Mouse (Mus musculus) hindbrain, embryonic 12.5 days (tissue): ENCODE measurements at regions not wholly inside any gene's neighbourhood (a gene's known extent, or its start where the extent isn't known, plus 50 kb on each side); places are given as distances from the start of the nearest gene placed in this dataset.

Experiments
- ATAC-seq: fragments of 200-750 bp; cut with Nextera tagmentation; 2 replicates; pipeline ENCODE4 v1.8.0; 2017; ENCODE audit warnings: moderate TSS enrichment; ENCODE audit not compliant: low FRiP score
- H3K27ac ChIP-seq: fragments of 300-500 bp; sonication (generic); 2 replicates; pipeline ENCODE4 v1.5.1; 2016; ENCODE audit warnings: mild to moderate bottlenecking
- H3K27me3 ChIP-seq: fragments of 300-500 bp; sonication (generic); 2 replicates; pipeline ENCODE4 v1.6.1; 2016; ENCODE audit warnings: mild to moderate bottlenecking
- H3K36me3 ChIP-seq: fragments of 300-500 bp; sonication (generic); 2 replicates; pipeline ENCODE4 v1.6.1; 2016; ENCODE audit warnings: mild to moderate bottlenecking
- H3K4me1 ChIP-seq: fragments of 300-500 bp; sonication (generic); 2 replicates; pipeline ENCODE4 v1.6.1; 2016
- H3K4me2 ChIP-seq: fragments of 300-500 bp; sonication (generic); replicated peaks from 2 replicates; pipeline ENCODE4 v1.6.1; 2016; ENCODE audit warnings: mild to moderate bottlenecking
- H3K4me3 ChIP-seq: fragments of 300-500 bp; sonication (generic); 2 replicates; pipeline ENCODE4 v1.5.1; 2016; ENCODE audit warnings: mild to moderate bottlenecking
- H3K9ac ChIP-seq: fragments of 300-500 bp; sonication (generic); 2 replicates; pipeline ENCODE4 v1.6.1; 2016; ENCODE audit warnings: mild to moderate bottlenecking, moderate library complexity
- H3K9me3 ChIP-seq: fragments of 300-500 bp; sonication (generic); replicated peaks from 2 replicates; pipeline ENCODE4 v1.6.1; 2016; ENCODE audit warnings: mild to moderate bottlenecking
- WGBS: fragments of 180-500 bp; shearing (Covaris S2); methylation state at CpG from one replicate; pipeline ENCODE4 v1.1.7; 2016; 5-methylcytosine and 5-hydroxymethylcytosine counted together

GRCm38 (mm10) chr17:83102675-83103412 is 112.2 kb upstream of the Pkdcc start:
- 71% methylated on average over 6 of the region's 6 CpGs for WGBS
- no peak overlapping the region for H3K9ac ChIP-seq
- H3K4me3 ChIP-seq = no peak overlapping the region
- H3K27me3 ChIP-seq = 0 out of 2 replicates have a peak, but pooled peaks cover 4% of the 10 kb centered on the region
- H3K4me2 ChIP-seq = no peak overlapping the region
- H3K9me3 ChIP-seq = no peaks in the 10 kb centered on the region
- no peaks in the 10 kb centered on the region for H3K36me3 ChIP-seq
- 0 out of 2 replicates have a peak, but pooled peaks cover 6% of the 10 kb centered on the region for H3K4me1 ChIP-seq
- no peak for ATAC-seq
- no peak overlapping the region for H3K27ac ChIP-seq

DNA sequence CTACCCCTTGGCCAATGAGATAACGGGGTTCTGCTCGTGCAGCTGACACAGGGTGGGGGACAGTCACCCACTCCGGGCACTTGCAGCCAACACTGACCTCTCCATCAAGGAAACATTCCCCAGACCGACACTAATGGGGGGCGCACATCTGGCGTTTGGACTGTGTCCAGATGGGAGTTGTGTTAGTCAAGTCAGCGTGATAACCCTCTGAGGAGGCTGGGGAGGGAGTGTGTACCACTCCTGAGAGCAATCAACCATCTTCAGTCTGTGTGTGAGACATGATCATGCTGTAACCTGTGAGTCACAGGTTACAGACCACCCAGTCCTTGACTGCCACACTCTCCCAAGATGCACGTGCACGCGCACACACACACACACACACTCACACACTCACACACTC is 106.9 kb upstream of the Pkdcc start:
- H3K9ac ChIP-seq = no peak overlapping the region
- no peak for ATAC-seq
- H3K27me3 ChIP-seq = no peaks in the 10 kb centered on the region
- H3K9me3 ChIP-seq = no peaks in the 10 kb centered on the region
- WGBS = 69% methylated on average over 10 of the region's 10 CpGs
- H3K4me2 ChIP-seq = no peak overlapping the region
- no peak overlapping the region for H3K4me3 ChIP-seq
- H3K27ac ChIP-seq = no peak overlapping the region
- 0 out of 2 replicates have a peak, but pooled peaks cover 3% of the 10 kb centered on the region for H3K4me1 ChIP-seq
- H3K36me3 ChIP-seq = no peaks in the 10 kb centered on the region

GRCm38 (mm10) chr17:83109792-83110440 is 105.2 kb upstream of the Pkdcc start:
- Histone ChIP-seq H3K9me3 (no peaks in the 10 kb centered on the region), H3K27me3 (no peaks in the 10 kb centered on the region), H3K27ac (no peak overlapping the region), H3K36me3 (no peaks in the 10 kb centered on the region), H3K9ac (no peak overlapping the region), H3K4me2 (no peak overlapping the region), H3K4me1 (peaks cover 11% of the 10 kb centered on the region), H3K4me3 (no peak overlapping the region)
- no peak for ATAC-seq
- WGBS = 58% methylated on average over 10 of the region's 10 CpGs

- no peak for ATAC-seq
- Histone ChIP-seq H3K4me3 (no peak overlapping the region), H3K36me3 (no peaks in the 10 kb centered on the region), H3K27me3 (no peaks in the 10 kb centered on the region), H3K4me1 (peaks cover 18% of the 10 kb centered on the region), H3K9me3 (no peaks in the 10 kb centered on the region), H3K9ac (no peak overlapping the region), H3K27ac (no peak overlapping the region), H3K4me2 (no peak overlapping the region)
- WGBS = 66% methylated on average over 8 of the region's 8 CpGs
Measured at GRCm38 (mm10) chr17:83110556-83110955, 104.5 kb upstream of the Pkdcc start.

DNA sequence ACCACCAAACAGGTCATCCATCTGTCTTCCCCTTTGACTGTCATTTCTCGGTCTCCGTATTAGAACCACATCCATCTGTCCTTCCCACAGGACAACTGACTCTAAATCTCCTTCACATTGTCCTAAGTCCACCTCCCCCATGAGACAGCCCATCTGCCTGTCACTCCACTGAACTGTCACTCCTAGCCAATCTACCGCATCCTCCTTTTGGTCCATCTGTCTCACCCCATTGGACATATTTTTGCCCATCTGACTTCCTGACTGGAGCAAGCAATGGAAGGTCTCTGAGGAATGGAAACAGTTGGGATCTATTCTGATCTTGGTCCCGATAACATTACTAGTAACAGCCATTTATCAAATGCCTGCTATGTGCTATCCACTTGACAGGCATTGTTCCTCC is 99.9 kb upstream of the Pkdcc start:
- Histone ChIP-seq H3K4me2 (no peak overlapping the region; the same call in 1 of the 2 replicates), H3K9me3 (no peaks in the 10 kb centered on the region), H3K9ac (no peak overlapping the region), H3K36me3 (no peaks in the 10 kb centered on the region), H3K27ac (peak overlapping the region; percentile 57), H3K27me3 (no peaks in the 10 kb centered on the region), H3K4me1 (peaks cover 27% of the 10 kb centered on the region), H3K4me3 (no peak overlapping the region)
- WGBS = 57% methylated on average over 4 of the region's 4 CpGs
- peak; percentile 65 for ATAC-seq

- Histone ChIP-seq H3K27ac (peak overlapping the region; percentile 57; the same call in 1 of the 2 replicates), H3K4me2 (no peak overlapping the region; the same call in 1 of the 2 replicates), H3K9ac (no peak overlapping the region), H3K9me3 (no peaks in the 10 kb centered on the region), H3K36me3 (no peaks in the 10 kb centered on the region), H3K27me3 (no peaks in the 10 kb centered on the region), H3K4me3 (no peak overlapping the region), H3K4me1 (peaks cover 33% of the 10 kb centered on the region)
- 24% methylated on average over 6 of the region's 6 CpGs for WGBS
- ATAC-seq = no peak
Measured at GRCm38 (mm10) chr17:83115832-83116480, 99.1 kb upstream of the Pkdcc start.

GRCm38 (mm10) chr17:83120665-83121232 is 94.3 kb upstream of the Pkdcc start:
- Histone ChIP-seq H3K4me3 (no peak overlapping the region), H3K9me3 (no peaks in the 10 kb centered on the region), H3K9ac (no peak overlapping the region), H3K36me3 (no peaks in the 10 kb centered on the region), H3K27me3 (0 out of 2 replicates have a peak, but pooled peaks cover 7% of the 10 kb centered on the region), H3K27ac (no peak overlapping the region), H3K4me2 (no peak overlapping the region; the same call in 1 of the 2 replicates), H3K4me1 (peaks cover 48% of the 10 kb centered on the region)
- WGBS = 61% methylated on average over 16 of the region's 16 CpGs
- peak; percentile 17; the same call in 1 of the 2 replicates for ATAC-seq

DNA sequence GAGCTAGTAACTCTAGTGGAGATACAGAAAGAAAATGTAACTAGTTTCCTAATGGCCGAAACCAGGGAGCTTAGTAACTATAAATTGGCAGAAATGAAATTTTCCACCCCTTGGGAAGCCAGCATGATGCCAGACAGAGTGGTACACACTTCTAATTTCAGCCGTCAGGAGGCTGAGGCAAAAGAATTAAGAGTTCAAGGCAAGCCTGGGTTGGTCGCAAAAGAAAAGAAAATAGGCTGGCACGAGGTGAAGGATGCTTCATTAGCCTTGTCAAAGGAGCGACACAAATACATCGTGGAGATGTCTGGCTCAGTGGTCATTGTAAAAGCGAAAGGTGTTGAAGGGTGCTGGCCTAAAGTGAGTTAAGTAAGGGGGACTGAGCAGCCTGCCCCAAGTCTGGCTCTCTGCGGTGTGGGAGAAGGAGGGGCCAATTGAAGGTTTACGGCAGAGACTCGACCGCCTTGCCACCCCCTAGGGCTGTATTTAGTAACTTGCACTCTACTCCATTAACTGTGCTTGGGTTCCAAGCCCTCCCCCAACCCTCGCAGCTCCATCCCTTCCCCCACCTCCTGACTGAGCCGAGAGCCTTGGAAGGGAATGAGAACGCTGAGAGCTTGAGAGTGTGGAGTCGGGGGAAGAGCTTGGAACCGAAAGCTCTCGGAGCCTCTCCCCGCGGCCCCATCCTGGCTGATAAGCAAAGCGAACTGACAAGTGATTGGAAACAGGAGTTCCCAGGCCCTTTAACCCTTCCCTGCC is 92.4 kb upstream of the Pkdcc start:
- peak overlapping the region; percentile 8 for H3K4me3 ChIP-seq
- no peaks in the 10 kb centered on the region for H3K36me3 ChIP-seq
- H3K9me3 ChIP-seq = no peaks in the 10 kb centered on the region
- H3K4me2 ChIP-seq = peak overlapping the region; percentile 36
- H3K9ac ChIP-seq = no peak overlapping the region; the same call in 1 of the 2 replicates
- ATAC-seq = peak; percentile 76
- H3K27me3 ChIP-seq = 0 out of 2 replicates have a peak, but pooled peaks cover 7% of the 10 kb centered on the region
- 5% methylated on average over 20 of the region's 20 CpGs for WGBS
- H3K27ac ChIP-seq = peak overlapping the region; percentile 24; the same call in 1 of the 2 replicates
- H3K4me1 ChIP-seq = peaks cover 54% of the 10 kb centered on the region

- 0 out of 2 replicates have a peak, but pooled peaks cover 7% of the 10 kb centered on the region for H3K27me3 ChIP-seq
- H3K9me3 ChIP-seq = no peaks in the 10 kb centered on the region
- H3K9ac ChIP-seq = no peak overlapping the region
- peaks cover 76% of the 10 kb centered on the region for H3K4me1 ChIP-seq
- H3K36me3 ChIP-seq = no peaks in the 10 kb centered on the region
- H3K4me2 ChIP-seq = no peak overlapping the region
- no peak for ATAC-seq
- H3K27ac ChIP-seq = peak overlapping the region; percentile 44; the same call in 1 of the 2 replicates
- H3K4me3 ChIP-seq = no peak overlapping the region
Measured at GRCm38 (mm10) chr17:83125057-83125456, 90.0 kb upstream of the Pkdcc start.

DNA sequence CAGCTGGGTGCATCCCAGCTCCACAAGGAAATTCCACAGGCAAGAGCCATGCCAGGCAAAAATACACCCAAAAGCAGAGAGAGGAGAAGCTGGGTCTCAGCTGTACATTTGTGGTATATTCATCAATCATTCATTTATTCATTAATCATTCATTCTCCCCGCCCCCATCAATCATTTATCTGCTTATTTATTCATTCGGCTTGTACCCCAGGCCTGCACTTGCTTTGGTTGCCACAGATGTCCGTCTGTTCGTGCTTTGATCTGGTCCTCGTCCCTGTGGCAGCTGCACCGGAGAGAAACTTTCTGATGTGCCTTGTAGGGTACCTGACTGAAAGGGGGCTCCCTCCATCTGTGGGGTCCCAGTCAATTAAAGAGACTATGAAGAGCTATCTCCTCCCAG is 87.2 kb upstream of the Pkdcc start:
- peak overlapping the region; percentile 65 for H3K27ac ChIP-seq
- H3K9ac ChIP-seq = no peak overlapping the region
- H3K4me2 ChIP-seq = no peak overlapping the region
- H3K9me3 ChIP-seq = no peaks in the 10 kb centered on the region
- WGBS = 24% methylated on average over 6 of the region's 6 CpGs
- 0 out of 2 replicates have a peak, but pooled peaks cover 7% of the 10 kb centered on the region for H3K27me3 ChIP-seq
- no peak overlapping the region for H3K4me3 ChIP-seq
- H3K4me1 ChIP-seq = peaks cover 60% of the 10 kb centered on the region
- peak; percentile 36; the same call in 1 of the 2 replicates for ATAC-seq
- no peaks in the 10 kb centered on the region for H3K36me3 ChIP-seq

- Histone ChIP-seq H3K4me1 (peaks cover 56% of the 10 kb centered on the region), H3K9ac (0 out of 2 replicates have a peak overlapping the region, but pooled peaks have one; percentile 13)
- 44% methylated on average over 14 of the region's 14 CpGs for WGBS
Measured at GRCm38 (mm10) chr17:83128843-83129544, 86.1 kb upstream of the Pkdcc start.

More at GRCm38 (mm10) chr17:83128843-83129544, 86.1 kb upstream of the Pkdcc start:
- H3K9me3 ChIP-seq = no peaks in the 10 kb centered on the region
- ATAC-seq = peak; percentile 86
- H3K4me3 ChIP-seq = no peak overlapping the region
- 0 out of 2 replicates have a peak, but pooled peaks cover 6% of the 10 kb centered on the region for H3K27me3 ChIP-seq
- H3K27ac ChIP-seq = peak overlapping the region; percentile 65
- no peaks in the 10 kb centered on the region for H3K36me3 ChIP-seq
- H3K4me2 ChIP-seq = no peak overlapping the region
